ENCODE assay signal across 23 mouse cellular contexts in genomic region chr2:76555852-76556558, GRCm38 (mm10).
"Had no signal": no experiment of that assay in that cellular context is flagged by ENCODE, and none has a peak within 500 bp of the region (broad histone marks: within the 10 kb centered on the region; RNA-seq: fewer than 3 reads in every experiment).

No protein-coding gene starts in this region.

- H3K27ac ChIP-seq: heart, embryonic 13.5 days; heart, embryonic 15.5 days; hindbrain, embryonic 13.5 days; hindbrain, embryonic 15.5 days; hindbrain, postnatal 0 days; layer of hippocampus, adult 2 months; left cerebral cortex, adult 2 months; limb, embryonic 13.5 days; limb, embryonic 15.5 days; liver, embryonic 12.5 days; liver, embryonic 14.5 days had no signal

- H3K36me3 ChIP-seq: heart, embryonic 13.5 days; heart, embryonic 15.5 days; liver, embryonic 12.5 days had no signal

- H3K9me3 ChIP-seq: heart, embryonic 13.5 days; heart, embryonic 15.5 days; hindbrain, embryonic 13.5 days; hindbrain, embryonic 15.5 days; limb, embryonic 13.5 days; limb, embryonic 15.5 days; liver, embryonic 12.5 days had no signal

- H3K4me2 ChIP-seq: heart, embryonic 11.5 days; heart, embryonic 13.5 days; heart, embryonic 15.5 days; hindbrain, embryonic 13.5 days; hindbrain, embryonic 15.5 days; limb, embryonic 13.5 days; limb, embryonic 15.5 days; liver, embryonic 12.5 days had no signal

- H3K9ac ChIP-seq: forebrain, postnatal 0 days; heart, embryonic 13.5 days; heart, embryonic 15.5 days; hindbrain, embryonic 13.5 days; hindbrain, embryonic 15.5 days; limb, embryonic 13.5 days; limb, embryonic 15.5 days; liver, embryonic 12.5 days; liver, embryonic 14.5 days had no signal

- H3K4me3 ChIP-seq: heart, embryonic 13.5 days; heart, embryonic 15.5 days; hindbrain, embryonic 13.5 days; hindbrain, embryonic 15.5 days; layer of hippocampus, adult 2 months; left cerebral cortex, adult 2 months; limb, embryonic 13.5 days; limb, embryonic 15.5 days; liver, embryonic 12.5 days had no signal

- DNase-seq: forebrain, postnatal 0 days; gastrocnemius, postnatal 14 days; gastrocnemius, postnatal 36 days; heart, adult 18-20 months; heart, postnatal 14 days; heart, postnatal 36 days; kidney, adult 18-20 months; kidney, adult 8-10 months; kidney, postnatal 10 days; kidney, postnatal 25 days; left cerebral cortex, postnatal 4 days had no signal

- ATAC-seq: forebrain, postnatal 0 days; hindbrain, postnatal 0 days; liver, embryonic 12.5 days had no signal

- H3K27me3 ChIP-seq: heart, embryonic 13.5 days; heart, embryonic 15.5 days; hindbrain, embryonic 13.5 days; hindbrain, embryonic 15.5 days; limb, embryonic 13.5 days; limb, embryonic 15.5 days; liver, embryonic 12.5 days had no signal

- H3K4me1 ChIP-seq: heart, embryonic 13.5 days; heart, embryonic 15.5 days; hindbrain, embryonic 13.5 days; hindbrain, embryonic 15.5 days; limb, embryonic 13.5 days; limb, embryonic 15.5 days; liver, embryonic 12.5 days had no signal
